Mouse (Mus musculus): ENCODE results near the gene Ddx11.
"Not testable (repeated sequence)": the region's sequence is repeated elsewhere in the genome, so short reads cannot be mapped to it uniquely, and the experiment has no call there.

Gene Ddx11

DNA sequence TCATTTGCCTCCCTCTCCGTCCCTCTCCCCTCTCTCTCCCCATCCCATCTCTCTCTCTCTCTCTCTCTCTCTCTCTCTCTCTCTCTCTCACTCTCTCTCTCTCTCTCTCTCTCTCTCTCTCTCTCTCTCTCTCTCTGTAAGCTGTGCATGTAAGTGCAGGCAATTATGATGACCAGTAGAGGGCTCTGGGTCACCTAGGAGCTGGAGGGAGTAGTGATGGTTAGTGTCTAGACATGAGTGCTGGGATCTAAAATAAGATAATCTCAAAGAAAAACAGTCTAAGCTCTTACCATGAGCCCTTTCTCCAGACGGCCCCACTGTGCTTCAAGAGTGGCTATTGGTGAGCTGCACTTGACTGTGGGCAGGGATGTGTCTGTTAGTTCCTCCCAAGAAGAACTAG lies 31.6 kb downstream of the Ddx11 start:
- CTCF ChIA-PET: interaction anchor here (0.6 to 2.2 kb wide), 14 partner anchors 23 to 364 kb away, joined by 3 to 13 read pairs (median 4); partner anchors contain the start of gene Rab12 (in 1 of the 4)
- POLR2A ChIA-PET: interaction anchor here in 1 of 4 experiments (0.6 to 0.8 kb wide), 3 partner anchors 58 to 1489 kb away, joined by 3 read pairs; no protein-coding TSS in a partner anchor

DNA sequence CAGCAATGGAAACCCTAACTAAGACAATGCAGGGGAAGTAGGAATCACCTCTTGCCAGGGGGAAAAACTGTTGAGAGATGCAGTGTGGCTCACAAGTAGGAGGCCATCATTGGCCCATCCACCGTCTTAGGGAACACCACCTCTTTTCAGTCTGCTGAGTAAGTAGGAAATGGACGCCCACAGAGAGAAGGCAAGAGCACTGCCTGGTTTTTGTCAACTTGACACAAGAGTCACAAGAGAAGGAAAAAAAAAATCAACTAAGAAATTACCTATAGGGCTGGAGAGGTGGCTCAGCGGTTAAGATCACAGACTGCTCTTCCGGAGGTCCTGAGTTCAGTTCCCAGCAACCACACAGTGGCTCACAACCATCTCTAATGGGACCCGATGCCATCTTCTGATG lies 35.0 kb downstream of the Ddx11 start:
- POLR2A ChIA-PET: no interaction called here

DNA sequence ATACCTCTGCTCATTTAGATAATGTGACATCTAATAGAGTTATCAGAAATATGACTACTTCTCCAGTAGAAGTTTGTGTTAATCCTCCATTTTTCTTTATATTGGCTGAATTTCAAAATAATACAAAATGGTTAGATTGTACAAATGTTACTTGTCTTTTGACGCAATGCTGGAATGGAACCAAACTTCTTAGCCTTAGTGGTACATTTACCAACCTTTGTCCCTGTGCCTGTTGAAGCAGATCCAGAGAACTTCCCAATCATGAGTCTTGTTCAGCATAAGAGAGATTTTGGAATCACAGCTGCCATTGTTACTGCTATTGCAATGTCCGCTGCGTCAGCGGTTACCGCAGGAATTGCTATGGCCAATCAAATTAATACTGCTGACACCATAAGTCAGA lies 43.8 kb downstream of the Ddx11 start:
- CTCF ChIA-PET, POLR2A ChIA-PET: not testable (repeated sequence)

More for the DNA sequence above, 35.0 kb downstream of the Ddx11 start:
- CTCF ChIA-PET: no interaction called here

DNA sequence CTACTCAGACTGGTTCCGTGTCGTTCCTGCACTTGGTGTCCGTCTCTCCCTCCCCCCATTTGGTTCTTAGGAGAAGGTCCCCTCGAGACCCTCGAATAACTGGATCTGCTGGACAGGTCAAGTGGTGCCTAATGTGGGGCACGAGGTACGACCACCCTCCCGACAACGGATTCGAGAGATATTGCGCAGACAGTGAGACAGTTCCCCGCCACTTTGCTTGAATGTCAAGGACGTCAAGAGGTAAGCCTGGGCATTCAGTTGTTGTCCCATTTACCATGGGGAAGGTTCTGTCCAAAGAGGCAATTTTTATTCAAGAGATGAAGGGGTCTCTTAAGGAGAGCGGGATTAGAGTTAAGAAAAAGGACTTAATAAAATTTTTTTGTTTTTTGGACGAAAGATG lies 47.7 kb downstream of the Ddx11 start:
- POLR2A ChIA-PET, CTCF ChIA-PET: not testable (repeated sequence)

DNA sequence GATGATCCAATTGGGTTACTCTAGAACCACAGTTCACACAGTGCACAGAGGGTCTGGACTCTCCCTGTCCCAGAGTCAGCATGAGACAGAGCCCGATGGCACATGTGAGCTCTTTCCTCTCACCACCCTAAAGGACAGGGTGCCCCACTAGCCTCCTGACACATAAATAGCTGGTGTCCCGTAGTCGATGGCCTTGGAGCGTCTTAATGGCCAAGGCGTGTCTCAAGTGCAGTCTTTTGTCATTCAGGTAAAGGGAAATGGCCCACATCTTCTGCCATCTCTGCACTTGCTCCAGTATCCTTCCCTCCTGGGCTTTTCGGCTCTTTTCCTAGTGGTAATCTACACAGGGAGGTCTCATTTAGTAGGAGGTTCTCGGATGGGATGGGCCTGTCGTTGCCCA lies 67.3 kb downstream of the Ddx11 start:
- ChIA-PET POLR2A (interaction anchor here in 2 of 4 experiments (1.1 to 2.1 kb wide), 5 partner anchors 10 to 289 kb away, joined by 3 to 11 read pairs (median 7); no protein-coding TSS in a partner anchor), CTCF (no interaction called here)

DNA sequence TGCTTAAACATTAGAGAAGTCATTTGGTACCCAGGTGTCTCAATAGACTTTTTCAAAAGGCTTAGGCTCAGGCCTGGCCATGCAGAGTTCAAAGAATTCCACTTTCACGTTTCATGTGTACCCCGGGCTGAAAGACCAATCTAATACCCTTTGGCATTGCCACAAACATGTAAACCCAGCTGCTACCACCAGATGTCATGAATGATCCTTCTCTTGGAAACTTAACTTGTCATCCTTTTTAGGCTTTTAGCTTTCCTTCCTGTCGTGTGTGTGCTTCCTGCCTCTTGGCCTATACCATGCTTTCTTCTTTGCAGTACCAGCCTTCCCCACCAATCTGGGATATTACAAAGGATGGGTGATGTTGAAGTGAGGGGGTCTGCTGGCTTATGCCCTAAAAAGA lies 73.7 kb downstream of the Ddx11 start:
- POLR2A ChIA-PET: interaction anchor here in 1 of 4 experiments (0.5 to 0.6 kb wide), 2 partner anchors 82 to 696 kb away, joined by 4 to 5 read pairs; no protein-coding TSS in a partner anchor
- CTCF ChIA-PET: interaction anchor here in 2 of 4 experiments (0.6 to 0.9 kb wide), 3 partner anchors 24 to 125 kb away, joined by 3 to 8 read pairs (median 4); no protein-coding TSS in a partner anchor
